Mouse (Mus musculus): Measurements from ENCODE around the gene 4930590J08Rik. TPM values are rescaled to one million over a fixed set of nuclear protein-coding genes. Genes with fewer than 3 reads are reported as not detected.

Gene 4930590J08Rik
- polyA plus RNA-seq, 1 experiment from 2014 or later = 1.4 TPM

Other genes with a start within 250 kb of the 4930590J08Rik start
- gene Slc6a6, start 218.8 kb upstream of the 4930590J08Rik start, polyA plus RNA-seq (2015; fragmentation: Nextera tagmentation; extraction: Ambion mirVana) = 91.0 and 98.3 TPM in 2 replicates
- gene Grip2, start 75.6 kb upstream of the 4930590J08Rik start, polyA plus RNA-seq (2015; fragmentation: Nextera tagmentation; extraction: Ambion mirVana) = 4.3 and 4.6 TPM in 2 replicates
- 50.5 TPM in 2 replicates for gene Ccdc174, start 24.8 kb upstream of the 4930590J08Rik start, polyA plus RNA-seq (2015; fragmentation: Nextera tagmentation; extraction: Ambion mirVana)
- gene Fgd5, start 76.1 kb downstream of the 4930590J08Rik start, polyA plus RNA-seq (2015; fragmentation: Nextera tagmentation; extraction: Ambion mirVana) = 18.2 and 18.9 TPM in 2 replicates
- gene Nr2c2, start 188.6 kb downstream of the 4930590J08Rik start, polyA plus RNA-seq (2015; fragmentation: Nextera tagmentation; extraction: Ambion mirVana) = 22.9 and 23.7 TPM in 2 replicates

Measured in hindbrain, embryonic 13.5 days (tissue).